8 mouse cellular contexts compared by ENCODE assay signal in genomic region chr7:35036266-35036731, GRCm38 (mm10). TPM values are rescaled to one million over a fixed set of nuclear protein-coding genes. Genes with fewer than 3 reads are reported as not detected.
DNase-seq lines count a peak whose midpoint lies in the region; ATAC-seq and TF ChIP-seq lines count a peak whose summit lies in the region.

No protein-coding gene starts in this region.

- no peaks in the 10 kb centered on the region for H3K27me3 ChIP-seq in lung, postnatal 0 days (replicated peaks; ENCODE audit: insufficient read depth, low read length)
- no peaks in the 10 kb centered on the region for H3K27me3 ChIP-seq in hindbrain, embryonic 12.5 days
- H3K27me3 ChIP-seq in limb, embryonic 13.5 days = no peaks in the 10 kb centered on the region
- H3K27me3 ChIP-seq in stomach, embryonic 15.5 days (replicated peaks) = no peaks in the 10 kb centered on the region

- TF ChIP-seq CTCF in lung, postnatal 0 days (IDR thresholded peaks at IDR 0.05) = no peak

- H3K4me3 ChIP-seq in lung, postnatal 0 days (ENCODE audit: low read depth, low read length) = no peak overlapping the region
- H3K4me3 ChIP-seq in hindbrain, embryonic 12.5 days = no peak overlapping the region
- H3K4me3 ChIP-seq in limb, embryonic 13.5 days = no peak overlapping the region
- H3K4me3 ChIP-seq in stomach, embryonic 15.5 days (replicated peaks) = no peak overlapping the region

- no peaks in the 10 kb centered on the region for H3K36me3 ChIP-seq in lung, postnatal 0 days (ENCODE audit: insufficient read depth, low read length)
- peaks cover 18% of the 10 kb centered on the region for H3K36me3 ChIP-seq in hindbrain, embryonic 12.5 days
- peaks cover 70% of the 10 kb centered on the region for H3K36me3 ChIP-seq in limb, embryonic 13.5 days
- H3K36me3 ChIP-seq in stomach, embryonic 15.5 days = no peaks in the 10 kb centered on the region

- TF ChIP-seq EP300 in lung, postnatal 0 days (IDR thresholded peaks at IDR 0.05) = no peak

- H3K9ac ChIP-seq in lung, postnatal 0 days (replicated peaks; ENCODE audit: low read depth) = no peak overlapping the region
- no peak overlapping the region for H3K9ac ChIP-seq in hindbrain, embryonic 12.5 days
- no peak overlapping the region for H3K9ac ChIP-seq in limb, embryonic 13.5 days
- no peak overlapping the region for H3K9ac ChIP-seq in stomach, embryonic 15.5 days

- H3K27ac ChIP-seq in lung, postnatal 0 days (ENCODE audit: low read length) = no peak overlapping the region; the same call in 1 of the 2 replicates
- H3K27ac ChIP-seq in hindbrain, embryonic 12.5 days = no peak overlapping the region
- H3K27ac ChIP-seq in limb, embryonic 13.5 days = peak overlapping the region; percentile 49; the same call in 1 of the 2 replicates
- peak overlapping the region; percentile 59; the same call in 1 of the 2 replicates for H3K27ac ChIP-seq in stomach, embryonic 15.5 days

- 26% methylated on average over 5 of the region's 5 CpGs for WGBS in lung, postnatal 0 days
- WGBS in hindbrain, embryonic 12.5 days = 57% methylated on average over 5 of the region's 5 CpGs
- WGBS in limb, embryonic 13.5 days = 70% methylated on average over 5 of the region's 5 CpGs
- WGBS in stomach, embryonic 15.5 days = 43% methylated on average over 5 of the region's 5 CpGs

- peaks cover 17% of the 10 kb centered on the region; the same call in 1 of the 2 replicates for H3K4me1 ChIP-seq in lung, postnatal 0 days (ENCODE audit: insufficient read depth, low read depth, low read length)
- H3K4me1 ChIP-seq in hindbrain, embryonic 12.5 days = peaks cover 19% of the 10 kb centered on the region
- peaks cover 24% of the 10 kb centered on the region for H3K4me1 ChIP-seq in limb, embryonic 13.5 days
- H3K4me1 ChIP-seq in stomach, embryonic 15.5 days = peaks cover 14% of the 10 kb centered on the region; the same call in 1 of the 2 replicates

- peak; percentile 73 to 80 for DNase-seq in cerebellum, postnatal 10 days
- no peak for DNase-seq in cerebellum, adult 9-10 months
- peak; percentile 49 for DNase-seq in lung, postnatal 0 days (ENCODE audit: low spot score)
- DNase-seq in lung, postnatal 36 days = no peak

- peak; percentile 58 for ATAC-seq in lung, postnatal 0 days
- ATAC-seq in hindbrain, embryonic 12.5 days (ENCODE audit: low FRiP score) = peak; percentile 26; the same call in 1 of the 2 replicates
- 0 out of 2 replicates have a peak, but pooled peaks have one; percentile 22 for ATAC-seq in limb, embryonic 13.5 days (ENCODE audit: low FRiP score, low read depth)
- ATAC-seq in stomach, embryonic 15.5 days (ENCODE audit: insufficient read depth, low FRiP score, low read depth) = peak; percentile 55; the same call in 1 of the 2 replicates
- no peak for ATAC-seq in granulocyte monocyte progenitor cell, adult 5-6 weeks (replicated peaks; ENCODE audit: poor library complexity, severe bottlenecking)

- no peaks in the 10 kb centered on the region for H3K9me3 ChIP-seq in lung, postnatal 0 days (ENCODE audit: low read length)
- no peaks in the 10 kb centered on the region for H3K9me3 ChIP-seq in hindbrain, embryonic 12.5 days (replicated peaks)
- no peaks in the 10 kb centered on the region for H3K9me3 ChIP-seq in limb, embryonic 13.5 days
- no peaks in the 10 kb centered on the region for H3K9me3 ChIP-seq in stomach, embryonic 15.5 days

- no peak overlapping the region for H3K4me2 ChIP-seq in lung, postnatal 0 days (replicated peaks; ENCODE audit: low read depth, low read length)
- no peak overlapping the region for H3K4me2 ChIP-seq in hindbrain, embryonic 12.5 days (replicated peaks)
- H3K4me2 ChIP-seq in limb, embryonic 13.5 days (replicated peaks) = no peak overlapping the region
- H3K4me2 ChIP-seq in stomach, embryonic 15.5 days = no peak overlapping the region

RNA-seq across cellular contexts. Expression of gene Cebpg, which starts 20.1 kb away (rescaled TPM):
- polyA plus RNA-seq in lung, postnatal 0 days (2015; fragmentation: Nextera tagmentation; extraction: Ambion mirVana) = 46.7 and 47.4 TPM in 2 replicates
- polyA plus RNA-seq in hindbrain, embryonic 12.5 days (2016; fragmentation: Nextera tagmentation; extraction: Ambion mirVana) = 46.1 and 50.3 TPM in 2 replicates
- polyA plus RNA-seq in limb, embryonic 13.5 days (2015; fragmentation: Nextera tagmentation; extraction: Ambion mirVana) = 42.5 and 45.6 TPM in 2 replicates
- 36.5 and 37.9 TPM in 2 replicates for polyA plus RNA-seq in stomach, embryonic 15.5 days (2015; fragmentation: Nextera tagmentation; extraction: Ambion mirVana)
- total RNA-seq in granulocyte monocyte progenitor cell, adult 5-6 weeks (2014; fragmentation: Nextera tagmentation) = 21.3 TPM in 2 replicates
- 22.5 and 26.3 TPM in 2 replicates for total RNA-seq in granulocyte monocyte progenitor cell, adult 5-6 weeks (2017)

Comparison
In these comparisons a context has a peak if more than half of its experiments do, and no peak if none do; other contexts are left out.
1. DNase-seq: peak in cerebellum, postnatal 10 days (2 of 2) and lung, postnatal 0 days (single experiment); none in cerebellum, adult 9-10 months (single experiment) and lung, postnatal 36 days (single experiment).
2. H3K27ac ChIP-seq: peak in limb, embryonic 13.5 days (single experiment) and stomach, embryonic 15.5 days (single experiment); none in lung, postnatal 0 days (single experiment) and hindbrain, embryonic 12.5 days (single experiment).